Mouse (Mus musculus) midbrain, embryonic 11.5 days (tissue): ENCODE data around the gene Rcc2. TPM values are rescaled to one million over a fixed set of nuclear protein-coding genes. Genes with fewer than 3 reads are reported as not detected.
A peak's percentile ranks its signal among the peaks of the same experiment; 100 is the strongest.

ENCODE experiments used
- ATAC-seq: fragments of 200-750 bp; cut with Nextera tagmentation; 2 replicates; pipeline ENCODE4 v1.8.0; 2017; ENCODE audit warnings: moderate TSS enrichment, moderate library complexity; ENCODE audit not compliant: low FRiP score
- DNase-seq: peaks from one replicate; pipeline ENCODE4 v3.0.0; 2015; ENCODE audit warnings: low spot score; ENCODE audit errors: missing footprints
- H3K27ac ChIP-seq: fragments of 300-500 bp; sonication (generic); 2 replicates; pipeline ENCODE4 v1.5.1; 2014; ENCODE audit warnings: low read depth, low read length
- H3K27me3 ChIP-seq: fragments of 300-500 bp; sonication (generic); 2 replicates; pipeline ENCODE4 v1.6.1; 2014; ENCODE audit warnings: mild to moderate bottlenecking, low read length, moderate library complexity, mixed read lengths; ENCODE audit not compliant: control insufficient read depth, insufficient read depth
- H3K36me3 ChIP-seq: fragments of 300-500 bp; sonication (generic); 2 replicates; pipeline ENCODE4 v1.6.1; 2014; ENCODE audit warnings: mild to moderate bottlenecking, low read length, moderate library complexity, mixed read lengths; ENCODE audit not compliant: control insufficient read depth, insufficient read depth
- H3K4me1 ChIP-seq: fragments of 300-500 bp; sonication (generic); 2 replicates; pipeline ENCODE4 v1.6.1; 2014; ENCODE audit warnings: low read length; ENCODE audit not compliant: control insufficient read depth, insufficient read depth
- H3K4me2 ChIP-seq: fragments of 300-500 bp; sonication (generic); 2 replicates; pipeline ENCODE4 v1.6.1; 2014; ENCODE audit warnings: mild to moderate bottlenecking, moderate library complexity
- H3K4me3 ChIP-seq: fragments of 300-500 bp; sonication (generic); 2 replicates; pipeline ENCODE4 v1.5.1; 2014; ENCODE audit warnings: low read depth, low read length
- H3K9ac ChIP-seq: fragments of 300-500 bp; sonication (generic); 2 replicates; pipeline ENCODE4 v1.6.1; 2014; ENCODE audit warnings: low read length
- H3K9me3 ChIP-seq: fragments of 300-500 bp; sonication (generic); 2 replicates; pipeline ENCODE4 v1.6.1; 2016; ENCODE audit warnings: low read length; ENCODE audit not compliant: control insufficient read depth
- WGBS: fragments of 180-500 bp; shearing (Covaris S2); extraction: QIAGEN DNeasy Blood & Tissue Kit; methylation state at CpG from one replicate; pipeline ENCODE4 v1.1.7; 2014; 5-methylcytosine and 5-hydroxymethylcytosine counted together
- polyA plus RNA-seq: library from polyadenylated mRNA; unstranded; fragments of >200 nt; fragmentation: Nextera tagmentation; extraction: Ambion mirVana; gene quantifications from 2 replicates; pipeline ENCODE4 v1.2.1, GENCODE M21; 2014

The Rcc2 gene
- polyA plus RNA-seq, 1 experiment from 2014 or later: 70.1 TPM

GRCm38 (mm10) chr4:140703636-140704035 lies 3.3 kb downstream of the Rcc2 start:
- peak overlapping the region; percentile 98 for H3K9ac ChIP-seq
- ATAC-seq (peak; percentile 20), DNase-seq (peak; percentile 91)
- peaks cover 18% of the 10 kb centered on the region for H3K36me3 ChIP-seq
- peak overlapping the region; percentile 99 for H3K27ac ChIP-seq
- H3K27me3 ChIP-seq: peaks cover 22% of the 10 kb centered on the region
- WGBS: 4% methylated on average over 8 of the region's 8 CpGs
- H3K4me3 ChIP-seq: peak overlapping the region; percentile 99
- H3K4me2 ChIP-seq: peak overlapping the region; percentile 76
- peaks cover 28% of the 10 kb centered on the region for H3K4me1 ChIP-seq
- no peaks in the 10 kb centered on the region for H3K9me3 ChIP-seq

GRCm38 (mm10) chr4:140704166-140704565 lies 3.8 kb downstream of the Rcc2 start:
- H3K4me3 ChIP-seq: peak overlapping the region; percentile 99
- H3K9me3 ChIP-seq: no peaks in the 10 kb centered on the region
- peaks cover 16% of the 10 kb centered on the region for H3K27me3 ChIP-seq
- H3K36me3 ChIP-seq: peaks cover 23% of the 10 kb centered on the region
- H3K27ac ChIP-seq: peak overlapping the region; percentile 30; the same call in 1 of the 2 replicates
- 41% methylated on average over 4 of the region's 4 CpGs for WGBS
- ATAC-seq (no peak), DNase-seq (no peak)
- peak overlapping the region; percentile 98 for H3K9ac ChIP-seq
- H3K4me1 ChIP-seq: peaks cover 28% of the 10 kb centered on the region
- peak overlapping the region; percentile 76 for H3K4me2 ChIP-seq

GRCm38 (mm10) chr4:140707615-140708014 lies 7.3 kb downstream of the Rcc2 start:
- Histone ChIP-seq H3K36me3 (peaks cover 52% of the 10 kb centered on the region), H3K4me3 (no peak overlapping the region), H3K27ac (no peak overlapping the region), H3K9ac (no peak overlapping the region), H3K27me3 (no peaks in the 10 kb centered on the region), H3K4me2 (no peak overlapping the region), H3K9me3 (no peaks in the 10 kb centered on the region), H3K4me1 (peaks cover 18% of the 10 kb centered on the region)
- 92% methylated on average over 4 of the region's 4 CpGs for WGBS
- DNase-seq: no peak
- no peak for ATAC-seq

- ATAC-seq (no peak), DNase-seq (no peak)
- H3K27ac ChIP-seq: no peak overlapping the region
- WGBS: 92% methylated on average over 18 of the region's 18 CpGs
- no peaks in the 10 kb centered on the region for H3K9me3 ChIP-seq
- peaks cover 57% of the 10 kb centered on the region for H3K36me3 ChIP-seq
- H3K9ac ChIP-seq: no peak overlapping the region
- peaks cover 26% of the 10 kb centered on the region for H3K4me1 ChIP-seq
- H3K4me3 ChIP-seq: no peak overlapping the region
- H3K4me2 ChIP-seq: no peak overlapping the region
- no peaks in the 10 kb centered on the region for H3K27me3 ChIP-seq
Observed at GRCm38 (mm10) chr4:140708297-140708927, 8.1 kb downstream of the Rcc2 start.

GRCm38 (mm10) chr4:140709111-140709510 lies 8.8 kb downstream of the Rcc2 start:
- Histone ChIP-seq H3K36me3 (peaks cover 59% of the 10 kb centered on the region), H3K27ac (no peak overlapping the region)
- WGBS: 90% methylated on average over 7 of the region's 7 CpGs

GRCm38 (mm10) chr4:140709617-140710016 lies 9.3 kb downstream of the Rcc2 start:
- Histone ChIP-seq H3K9ac (no peak overlapping the region; the same call in 1 of the 2 replicates), H3K36me3 (peaks cover 64% of the 10 kb centered on the region), H3K4me2 (no peak overlapping the region), H3K4me1 (peaks cover 25% of the 10 kb centered on the region), H3K9me3 (no peaks in the 10 kb centered on the region), H3K27me3 (no peaks in the 10 kb centered on the region), H3K4me3 (no peak overlapping the region), H3K27ac (no peak overlapping the region)
- DNase-seq (no peak), ATAC-seq (no peak)
- 89% methylated on average over 10 of the region's 10 CpGs for WGBS

More at GRCm38 (mm10) chr4:140709111-140709510, 8.8 kb downstream of the Rcc2 start:
- peaks cover 25% of the 10 kb centered on the region for H3K4me1 ChIP-seq
- DNase-seq (no peak), ATAC-seq (no peak)
- H3K9me3 ChIP-seq: no peaks in the 10 kb centered on the region
- H3K4me2 ChIP-seq: no peak overlapping the region
- no peak overlapping the region for H3K4me3 ChIP-seq
- H3K27me3 ChIP-seq: no peaks in the 10 kb centered on the region
- H3K9ac ChIP-seq: no peak overlapping the region

GRCm38 (mm10) chr4:140710781-140711180 lies 10.4 kb downstream of the Rcc2 start:
- Histone ChIP-seq H3K4me3 (no peak overlapping the region), H3K36me3 (peaks cover 69% of the 10 kb centered on the region), H3K9me3 (no peaks in the 10 kb centered on the region), H3K27me3 (no peaks in the 10 kb centered on the region), H3K9ac (no peak overlapping the region), H3K4me1 (peaks cover 24% of the 10 kb centered on the region), H3K27ac (no peak overlapping the region), H3K4me2 (no peak overlapping the region)
- 85% methylated on average over 10 of the region's 10 CpGs for WGBS
- DNase-seq (no peak), ATAC-seq (no peak)

- WGBS: 86% methylated on average over 5 of the region's 5 CpGs
- Histone ChIP-seq H3K4me2 (no peak overlapping the region), H3K36me3 (peaks cover 71% of the 10 kb centered on the region), H3K27me3 (no peaks in the 10 kb centered on the region), H3K4me3 (no peak overlapping the region), H3K27ac (no peak overlapping the region), H3K9ac (no peak overlapping the region), H3K9me3 (no peaks in the 10 kb centered on the region), H3K4me1 (peaks cover 24% of the 10 kb centered on the region)
- ATAC-seq: no peak
- no peak for DNase-seq
Observed at GRCm38 (mm10) chr4:140711360-140711759, 11.0 kb downstream of the Rcc2 start.

GRCm38 (mm10) chr4:140713480-140714365 lies 13.4 kb downstream of the Rcc2 start:
- 42% methylated on average over 29 of the region's 29 CpGs for whole genome bisulfite sequencing
- peak; percentile 98 for DNase-seq

More at GRCm38 (mm10) chr4:140713480-140714365, 13.4 kb downstream of the Rcc2 start:
- Histone ChIP-seq H3K27ac (peak overlapping the region; percentile 52), H3K27me3 (no peaks in the 10 kb centered on the region), H3K4me2 (no peak overlapping the region), H3K4me1 (peaks cover 24% of the 10 kb centered on the region), H3K9me3 (no peaks in the 10 kb centered on the region), H3K9ac (no peak overlapping the region; the same call in 1 of the 2 replicates), H3K36me3 (peaks cover 81% of the 10 kb centered on the region), H3K4me3 (no peak overlapping the region)
- ATAC-seq: peak; percentile 87
